ENCODE assay signal across 19 mouse cellular contexts in genomic region chr4:134621695-134622094, GRCm38 (mm10).
"Had no signal": no experiment of that assay in that cellular context is flagged by ENCODE, and none has a peak within 500 bp of the region (broad histone marks: within the 10 kb centered on the region; RNA-seq: fewer than 3 reads in every experiment).

No protein-coding gene starts in this region.

- H3K9ac ChIP-seq: liver, postnatal 0 days; lung, embryonic 15.5 days; midbrain, embryonic 12.5 days; neural tube, embryonic 13.5 days; neural tube, embryonic 15.5 days had no signal

- H3K9me3 ChIP-seq: lung, embryonic 15.5 days; midbrain, embryonic 10.5 days; midbrain, embryonic 12.5 days; neural tube, embryonic 13.5 days; neural tube, embryonic 15.5 days had no signal

- H3K36me3 ChIP-seq: lung, embryonic 15.5 days; midbrain, embryonic 10.5 days; midbrain, embryonic 12.5 days; neural tube, embryonic 13.5 days; neural tube, embryonic 15.5 days had no signal

- DNase-seq: liver, postnatal 0 days; lung, adult 2 months; lung, postnatal 14 days; lung, postnatal 4 days; midbrain, embryonic 14.5 days; retina, postnatal 1 day; right cerebral cortex, adult 18-20 months; right cerebral cortex, postnatal 25 days; right cerebral cortex, postnatal 4 days; spleen, adult 18-20 months; thymus, adult 18-20 months; thymus, postnatal 14 days; thymus, postnatal 36 days had no signal

- H3K27me3 ChIP-seq: lung, embryonic 15.5 days; midbrain, embryonic 12.5 days; neural tube, embryonic 13.5 days; neural tube, embryonic 15.5 days had no signal

- H3K4me3 ChIP-seq: lung, embryonic 15.5 days; midbrain, embryonic 10.5 days; midbrain, embryonic 12.5 days; myocyte; neural tube, embryonic 13.5 days; neural tube, embryonic 15.5 days had no signal

- H3K27ac ChIP-seq: lung, embryonic 15.5 days; midbrain, embryonic 10.5 days; midbrain, embryonic 12.5 days; neural tube, embryonic 13.5 days; neural tube, embryonic 15.5 days had no signal
